Mouse (Mus musculus): ENCODE results near the gene Nfkb1. TPM values are rescaled to one million over a fixed set of nuclear protein-coding genes. Genes with fewer than 3 reads are reported as not detected.

The Nfkb1 gene
- total and polyA plus RNA-seq, 3 experiments: 44.8 to 93.6 (median 59.9) TPM

DNA sequence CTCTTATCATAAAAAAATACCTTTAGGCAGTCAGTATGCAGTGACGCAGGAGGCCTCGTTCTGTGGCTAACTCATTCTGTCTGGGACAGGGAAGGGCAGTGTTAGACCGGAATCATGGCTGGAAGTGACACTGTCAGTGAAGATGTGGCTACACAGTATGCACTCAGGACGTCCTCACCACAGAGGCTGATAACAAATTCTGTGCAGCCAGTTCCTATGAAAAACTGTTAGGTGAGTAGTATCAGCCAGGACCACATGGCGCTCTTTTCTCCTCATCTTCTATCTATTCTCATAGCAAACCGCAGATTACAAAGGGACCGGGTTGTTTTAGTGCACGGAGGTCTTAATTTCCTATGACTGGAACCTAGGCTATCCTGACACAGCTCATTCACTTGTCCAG, 4.9 kb upstream of the Nfkb1 start:
- TF ChIP-seq MAX (IDR thresholded peaks at IDR 0.05; ENCODE audit: low read length): peak; percentile 44; the same call in 1 of the 2 replicates
- TF ChIP-seq RAD21 (IDR thresholded peaks at IDR 0.05; ENCODE audit: low read depth, low read length): no peak
- TF ChIP-seq MYC (IDR thresholded peaks at IDR 0.05; ENCODE audit: low read depth, low read length): peak; percentile 66; the same call in 1 of the 2 replicates
- no peak for TF ChIP-seq CHD2 (IDR thresholded peaks at IDR 0.05; ENCODE audit: low read length)
- peak; percentile 94 for TF ChIP-seq RCOR1 (IDR thresholded peaks at IDR 0.05; ENCODE audit: low read depth, low read length)
- 0 out of 2 replicates have a peak, but pooled peaks have one; percentile 3 for TF ChIP-seq HCFC1 (IDR thresholded peaks at IDR 0.05; ENCODE audit: low read depth, low read length)
- peak; percentile 97 to 99 for TF ChIP-seq EP300 (IDR thresholded peaks at IDR 0.05; ENCODE audit: low read depth in 1 of 2, low read length in 2 of 2)
- peak; percentile 95 for TF ChIP-seq TCF12 (IDR thresholded peaks at IDR 0.05; ENCODE audit: low read depth, low read length)
- peak; percentile 78; the same call in 1 of the 2 replicates for TF ChIP-seq ETS1 (IDR thresholded peaks at IDR 0.05; ENCODE audit: low read depth, low read length)
- TF ChIP-seq MAFK (IDR thresholded peaks at IDR 0.05; ENCODE audit: borderline replicate concordance, low read depth, low read length): peak; percentile 44; the same call in 1 of the 2 replicates
- TF ChIP-seq POLR2AphosphoS2 (IDR thresholded peaks at IDR 0.05; ENCODE audit: low read length): no peak
- 0 out of 2 replicates have a peak, but pooled peaks have one; percentile 53 for TF ChIP-seq TBP (IDR thresholded peaks at IDR 0.05; ENCODE audit: low read depth, low read length)
- no peak for TF ChIP-seq SMC3 (IDR thresholded peaks at IDR 0.05; ENCODE audit: low read depth, low read length)
- TF ChIP-seq TAL1 (IDR thresholded peaks at IDR 0.05; ENCODE audit: low read length): peak; percentile 95
- peak; percentile 97 for TF ChIP-seq GATA1 (IDR thresholded peaks at IDR 0.05; ENCODE audit: low read depth, low read length)
- TF ChIP-seq MYB (IDR thresholded peaks at IDR 0.05; ENCODE audit: low read depth, low read length): peak; percentile 81
- peak; percentile 59 for TF ChIP-seq SIN3A (IDR thresholded peaks at IDR 0.05; ENCODE audit: low read length)
- peaks cover 15 to 41% of the 10 kb centered on the region in 2 experiments for H3K4me1 ChIP-seq (ENCODE audit: control insufficient read depth in 1 of 2, insufficient read depth in 2 of 2, low read length in 2 of 2)
- no peaks in the 10 kb centered on the region for H3K9me3 ChIP-seq (replicated peaks; ENCODE audit: insufficient read depth, low read length)
- peaks cover 1% of the 10 kb centered on the region; the same call in 1 of the 2 replicates for H3K79me2 ChIP-seq (ENCODE audit: control insufficient read depth, insufficient read depth, low read length, poor library complexity)
- no peaks in the 10 kb centered on the region for H3K27me3 ChIP-seq (ENCODE audit: control insufficient read depth in 1 of 2, insufficient read depth in 2 of 2, low read length in 2 of 2)
- H3K27ac ChIP-seq (ENCODE audit: control insufficient read depth, low read depth, low read length): peak overlapping the region; percentile 87
- H3K36me3 ChIP-seq (ENCODE audit: control insufficient read depth in 1 of 2, insufficient read depth in 2 of 2, low read length in 2 of 2): peaks cover 0 to 34% of the 10 kb centered on the region in 2 experiments; a peak in 2 of 4 replicates
- H3K4me3 ChIP-seq (ENCODE audit: control insufficient read depth in 1 of 2, insufficient read depth in 1 of 2, low read depth in 2 of 2, low read length in 2 of 2): peak overlapping the region; percentile 31 to 48; a peak in 3 of 4 replicates
- peak overlapping the region; percentile 36; the same call in 1 of the 2 replicates for H3K9ac ChIP-seq (ENCODE audit: control insufficient read depth, low read depth, low read length, poor library complexity, severe bottlenecking)
- peak; percentile 92 for DNase-seq (ENCODE audit: low read depth, low spot score)

DNA sequence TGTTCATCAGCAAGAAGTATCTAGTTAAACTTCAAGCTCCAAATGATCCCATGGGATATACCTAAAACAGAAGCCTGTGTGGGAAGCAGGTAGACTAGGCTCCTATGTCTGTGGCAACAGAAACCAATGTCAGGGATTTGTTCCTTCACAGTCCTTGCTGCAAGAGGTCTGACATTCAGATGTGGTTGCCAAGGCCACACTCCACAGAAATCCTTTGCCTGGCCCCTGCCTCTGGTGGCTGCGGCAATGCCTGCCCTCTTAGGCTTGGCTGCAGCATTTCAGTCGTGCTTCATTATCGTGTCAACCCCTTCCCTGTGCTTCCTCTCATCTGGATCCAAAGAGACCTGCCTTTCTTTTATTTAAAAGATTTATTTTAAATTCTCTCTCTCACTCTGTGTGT, 1.7 kb upstream of the Nfkb1 start:
- H3K9me3 ChIP-seq (replicated peaks; ENCODE audit: insufficient read depth, low read length): no peaks in the 10 kb centered on the region
- peaks cover 0 to 39% of the 10 kb centered on the region in 2 experiments; a peak in 2 of 4 replicates for H3K36me3 ChIP-seq (ENCODE audit: control insufficient read depth in 1 of 2, insufficient read depth in 2 of 2, low read length in 2 of 2)
- TF ChIP-seq USF2 (IDR thresholded peaks at IDR 0.05; ENCODE audit: borderline replicate concordance in 1 of 2, insufficient read depth in 1 of 2, low read depth in 1 of 2, low read length in 2 of 2) (no peak), GATA1 (IDR thresholded peaks at IDR 0.05; ENCODE audit: low read depth, low read length) (no peak), E2F4 (IDR thresholded peaks at IDR 0.05; ENCODE audit: borderline replicate concordance, low read depth, low read length) (no peak), POLR2AphosphoS5 (IDR thresholded peaks at IDR 0.05; ENCODE audit: borderline replicate concordance, low read depth, low read length) (no peak), CTCF (IDR thresholded peaks at IDR 0.05 in 2 of 3, conservative IDR thresholded peaks at IDR 0.05 in 1 of 3; ENCODE audit: control insufficient read depth in 1 of 3, insufficient read depth in 1 of 3, low read depth in 2 of 3, low read length in 3 of 3, poor library complexity in 1 of 3, severe bottlenecking in 1 of 3) (no peak)
- no peak overlapping the region for H3K9ac ChIP-seq (ENCODE audit: control insufficient read depth, low read depth, low read length, poor library complexity, severe bottlenecking)
- peaks cover 24 to 39% of the 10 kb centered on the region in 2 experiments for H3K4me1 ChIP-seq (ENCODE audit: control insufficient read depth in 1 of 2, insufficient read depth in 2 of 2, low read length in 2 of 2)
- peaks cover 17% of the 10 kb centered on the region for H3K79me2 ChIP-seq (ENCODE audit: control insufficient read depth, insufficient read depth, low read length, poor library complexity)
- H3K27me3 ChIP-seq (ENCODE audit: control insufficient read depth in 1 of 2, insufficient read depth in 2 of 2, low read length in 2 of 2): no peaks in the 10 kb centered on the region
- no peak overlapping the region for H3K4me3 ChIP-seq (ENCODE audit: control insufficient read depth in 1 of 2, insufficient read depth in 1 of 2, low read depth in 2 of 2, low read length in 2 of 2)
- DNase-seq (ENCODE audit: low read depth, low spot score): no peak
- H3K27ac ChIP-seq (ENCODE audit: control insufficient read depth, low read depth, low read length): no peak overlapping the region

Data from MEL (cell line).